Mouse (Mus musculus): ENCODE results near the gene Dnah10. TPM values are rescaled to one million over a fixed set of nuclear protein-coding genes. Genes with fewer than 3 reads are reported as not detected.

Dnah10 gene
- total and polyA plus RNA-seq, 3 experiments, result 0.03 to 0.30 (median 0.08) TPM

DNA sequence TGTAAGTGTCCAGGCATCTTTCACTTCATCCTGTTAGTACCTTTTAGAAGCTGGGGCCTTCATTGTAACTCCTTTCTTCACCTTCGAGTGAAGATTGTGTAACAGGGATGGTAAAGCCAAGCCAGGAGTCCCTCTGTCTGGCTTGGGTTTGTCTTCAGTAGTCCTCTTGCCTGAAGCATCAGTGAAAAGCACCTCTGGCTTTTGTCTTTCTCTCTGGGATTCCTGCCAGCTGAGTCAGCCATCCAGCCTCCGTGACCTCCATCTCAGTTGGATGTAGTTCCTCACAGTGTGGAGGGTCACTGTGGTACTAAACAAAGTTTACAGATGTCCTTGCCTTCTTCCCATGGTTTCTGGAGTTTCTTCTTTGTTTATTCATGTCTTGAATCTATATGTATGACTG is 147.1 kb downstream of the Dnah10 start:
- no peak overlapping the region for H3K27ac ChIP-seq (ENCODE audit: insufficient read depth, low read depth)
- in situ Hi-C loops (cut with MboI; ENCODE audit: low pct_ligation_motif_present, low pct_unique_long_range_greater_than_20kb, low sequenced_read_pairs) (loop anchor here (25.0 kb wide), 1 partner anchor 435 kb away; the partner anchor contains the start of genes Kmt5a and Sbno1), dilution Hi-C loops (cut with MboI; ENCODE audit: extremely low pct_ligation_motif_present, extremely low pct_unique_long_range_greater_than_20kb, low sequenced_read_pairs) (no loop called here)
- H3K4me2 ChIP-seq (ENCODE audit: insufficient read depth, low read depth, poor library complexity, severe bottlenecking), result no peak overlapping the region
- H3K79me2 ChIP-seq (replicated peaks; ENCODE audit: control insufficient read depth, extremely low read depth, insufficient read depth, poor library complexity, severe bottlenecking), result no peaks in the 10 kb centered on the region
- H3K27me3 ChIP-seq (replicated peaks), result no peaks in the 10 kb centered on the region
- H3K4me1 ChIP-seq (ENCODE audit: control insufficient read depth in 1 of 2, insufficient read depth in 2 of 2), result no peaks in the 10 kb centered on the region
- no peak overlapping the region for H3K9ac ChIP-seq (ENCODE audit: insufficient read depth, low read depth)
- no peak for DNase-seq (ENCODE audit: extremely low read depth)
- peaks cover 10 to 89% of the 10 kb centered on the region in 2 experiments for H3K36me3 ChIP-seq (replicated peaks in 1 of 2; ENCODE audit: control insufficient read depth in 1 of 2, insufficient read depth in 1 of 2, low read length in 1 of 2)
- TF ChIP-seq SIN3A (IDR thresholded peaks at IDR 0.05; ENCODE audit: low read length) (no peak), MAFK (IDR thresholded peaks at IDR 0.05; ENCODE audit: insufficient replicate concordance, low read length) (no peak), MXI1 (IDR thresholded peaks at IDR 0.05; ENCODE audit: low read depth, low read length) (no peak), HCFC1 (IDR thresholded peaks at IDR 0.05; ENCODE audit: low read depth, low read length) (no peak), USF2 (conservative IDR thresholded peaks at IDR 0.05; ENCODE audit: low read depth, low read length) (no peak), GABPA (IDR thresholded peaks at IDR 0.05; ENCODE audit: insufficient replicate concordance, low read depth, low read length) (no peak), PAX5 (IDR thresholded peaks at IDR 0.05; ENCODE audit: low read length) (no peak), ZMIZ1 (IDR thresholded peaks at IDR 0.05; ENCODE audit: low read depth, low read length) (no peak), EP300 (IDR thresholded peaks at IDR 0.05; ENCODE audit: low read length) (no peak), SMC3 (IDR thresholded peaks at IDR 0.05; ENCODE audit: low read depth, low read length) (no peak), ZNF384 (IDR thresholded peaks at IDR 0.05; ENCODE audit: low read depth, low read length) (no peak), USF1 (IDR thresholded peaks at IDR 0.05; ENCODE audit: low read depth, low read length) (no peak), JUN (IDR thresholded peaks at IDR 0.05; ENCODE audit: insufficient read depth, low read depth, low read length) (no peak)
- no peak overlapping the region for H3K4me3 ChIP-seq (replicated peaks in 1 of 3; ENCODE audit: low read depth in 2 of 3, low read length in 2 of 3, poor library complexity in 1 of 3)
- no peaks in the 10 kb centered on the region for H3K9me3 ChIP-seq (replicated peaks; ENCODE audit: low read length)

DNA sequence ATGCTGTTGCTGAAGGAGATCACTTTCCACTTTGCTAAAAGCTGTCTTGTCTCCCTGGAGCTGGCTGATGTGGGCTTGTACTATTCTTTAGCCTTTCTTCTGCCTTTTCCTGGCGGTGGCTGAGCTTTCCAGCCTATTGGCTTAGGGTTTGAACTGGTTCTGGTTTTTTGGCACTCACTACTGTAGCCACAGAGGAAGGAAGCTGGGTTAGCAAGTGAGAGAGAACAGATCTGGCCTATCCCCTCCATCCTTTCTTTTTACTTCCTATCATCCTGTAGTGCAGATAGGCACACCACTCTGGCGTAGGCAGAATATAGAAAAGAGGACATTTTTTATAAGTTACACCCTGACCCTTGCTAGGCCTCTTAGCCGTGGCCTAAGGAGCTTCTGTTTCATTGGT is 148.2 kb downstream of the Dnah10 start:
- Histone ChIP-seq H3K27ac (ENCODE audit: insufficient read depth, low read depth) (no peak overlapping the region), H3K4me2 (ENCODE audit: insufficient read depth, low read depth, poor library complexity, severe bottlenecking) (no peak overlapping the region), H3K79me2 (replicated peaks; ENCODE audit: control insufficient read depth, extremely low read depth, insufficient read depth, poor library complexity, severe bottlenecking) (no peaks in the 10 kb centered on the region), H3K4me3 (replicated peaks in 1 of 3; ENCODE audit: low read depth in 2 of 3, low read length in 2 of 3, poor library complexity in 1 of 3) (no peak overlapping the region), H3K27me3 (replicated peaks) (no peaks in the 10 kb centered on the region), H3K4me1 (ENCODE audit: control insufficient read depth in 1 of 2, insufficient read depth in 2 of 2) (no peaks in the 10 kb centered on the region), H3K9ac (ENCODE audit: insufficient read depth, low read depth) (no peak overlapping the region), H3K36me3 (replicated peaks in 1 of 2; ENCODE audit: control insufficient read depth in 1 of 2, insufficient read depth in 1 of 2, low read length in 1 of 2) (peaks cover 10 to 85% of the 10 kb centered on the region in 2 experiments), H3K9me3 (replicated peaks; ENCODE audit: low read length) (no peaks in the 10 kb centered on the region)
- no peak for DNase-seq (ENCODE audit: extremely low read depth)
- TF ChIP-seq UBTF (IDR thresholded peaks at IDR 0.05; ENCODE audit: low read depth, low read length) (no peak), CHD2 (IDR thresholded peaks at IDR 0.05; ENCODE audit: low read length) (no peak), MXI1 (IDR thresholded peaks at IDR 0.05; ENCODE audit: low read depth, low read length) (no peak), RAD21 (IDR thresholded peaks at IDR 0.05; ENCODE audit: low read depth, low read length) (no peak), MAX (IDR thresholded peaks at IDR 0.05; ENCODE audit: low read length) (no peak), ZMIZ1 (IDR thresholded peaks at IDR 0.05; ENCODE audit: low read depth, low read length) (no peak), ELF1 (IDR thresholded peaks at IDR 0.05; ENCODE audit: low read depth, low read length) (no peak), BHLHE40 (IDR thresholded peaks at IDR 0.05; ENCODE audit: low read depth, low read length) (no peak), JUN (IDR thresholded peaks at IDR 0.05; ENCODE audit: insufficient read depth, low read depth, low read length) (no peak), NELFE (IDR thresholded peaks at IDR 0.05; ENCODE audit: low read depth, low read length) (no peak), ZC3H11A (IDR thresholded peaks at IDR 0.05; ENCODE audit: low read depth, low read length) (no peak), TCF12 (IDR thresholded peaks at IDR 0.05; ENCODE audit: low read depth, low read length) (no peak), USF2 (conservative IDR thresholded peaks at IDR 0.05; ENCODE audit: low read depth, low read length) (no peak), SMC3 (IDR thresholded peaks at IDR 0.05; ENCODE audit: low read depth, low read length) (no peak), E2F4 (IDR thresholded peaks at IDR 0.05; ENCODE audit: insufficient replicate concordance, low read depth, low read length) (no peak), EP300 (IDR thresholded peaks at IDR 0.05; ENCODE audit: low read length) (no peak)
- dilution Hi-C loops (cut with MboI; ENCODE audit: extremely low pct_ligation_motif_present, extremely low pct_unique_long_range_greater_than_20kb, low sequenced_read_pairs) (no loop called here), in situ Hi-C loops (cut with MboI; ENCODE audit: low pct_ligation_motif_present, low pct_unique_long_range_greater_than_20kb, low sequenced_read_pairs) (loop anchor here (25.0 kb wide), 1 partner anchor 436 kb away; the partner anchor contains the start of genes Kmt5a and Sbno1)
